Mouse (Mus musculus) WW6 (cell line): Measurements from ENCODE around the gene Fam163b.

Experiments
- DNase-seq: peaks from one replicate; pipeline ENCODE4 v3.0.0-alpha.2; 2013; ENCODE audit warnings: low read depth, low spot score

Fam163b gene

GRCm38 (mm10) chr2:27135935-27136334, 6.4 kb downstream of the Fam163b start:
- DNase-seq, result no peak

GRCm38 (mm10) chr2:27128990-27129389, 13.3 kb downstream of the Fam163b start:
- no peak for DNase-seq

- DNase-seq, result no peak
These were observed 15.8 kb downstream of the Fam163b start for GRCm38 (mm10) chr2:27126496-27126895.

GRCm38 (mm10) chr2:27125979-27126378, 16.3 kb downstream of the Fam163b start:
- DNase-seq, result peak; percentile 31

- no peak for DNase-seq
These were observed 19.2 kb downstream of the Fam163b start for GRCm38 (mm10) chr2:27123121-27123520.

GRCm38 (mm10) chr2:27122578-27122977, 19.7 kb downstream of the Fam163b start:
- no peak for DNase-seq

GRCm38 (mm10) chr2:27121626-27122355, 20.5 kb downstream of the Fam163b start:
- no peak for DNase-seq

GRCm38 (mm10) chr2:27120241-27120641, 22.1 kb downstream of the Fam163b start:
- DNase-seq, result no peak

- no peak for DNase-seq
These were observed 22.5 kb downstream of the Fam163b start for GRCm38 (mm10) chr2:27119766-27120165.

GRCm38 (mm10) chr2:27118452-27118851, 23.8 kb downstream of the Fam163b start:
- no peak for DNase-seq

GRCm38 (mm10) chr2:27114169-27114568, 28.1 kb downstream of the Fam163b start:
- no peak for DNase-seq

GRCm38 (mm10) chr2:27112585-27112984, 29.7 kb downstream of the Fam163b start:
- no peak for DNase-seq

GRCm38 (mm10) chr2:27109052-27109451, 33.2 kb downstream of the Fam163b start:
- no peak for DNase-seq

- no peak for DNase-seq
These were observed 34.1 kb downstream of the Fam163b start for GRCm38 (mm10) chr2:27108144-27108543.

- DNase-seq, result no peak
These were observed 35.5 kb downstream of the Fam163b start for GRCm38 (mm10) chr2:27106816-27107215.

- no peak for DNase-seq
These were observed 38.7 kb downstream of the Fam163b start for GRCm38 (mm10) chr2:27103554-27103953.

- DNase-seq, result no peak
These were observed 44.5 kb downstream of the Fam163b start for GRCm38 (mm10) chr2:27097776-27098175.

- no peak for DNase-seq
These were observed 45.0 kb downstream of the Fam163b start for GRCm38 (mm10) chr2:27097241-27097656.

GRCm38 (mm10) chr2:27096341-27096981, 45.8 kb downstream of the Fam163b start:
- no peak for DNase-seq

GRCm38 (mm10) chr2:27095178-27095577, 47.1 kb downstream of the Fam163b start:
- no peak for DNase-seq

- DNase-seq, result no peak
These were observed 53.1 kb downstream of the Fam163b start for GRCm38 (mm10) chr2:27089238-27089637.

- DNase-seq, result no peak
These were observed 53.6 kb downstream of the Fam163b start for GRCm38 (mm10) chr2:27088700-27089099.

GRCm38 (mm10) chr2:27088071-27088644, 54.1 kb downstream of the Fam163b start:
- no peak for DNase-seq
